Mouse (Mus musculus): ENCODE results near the gene Kcnk6.

DNA sequence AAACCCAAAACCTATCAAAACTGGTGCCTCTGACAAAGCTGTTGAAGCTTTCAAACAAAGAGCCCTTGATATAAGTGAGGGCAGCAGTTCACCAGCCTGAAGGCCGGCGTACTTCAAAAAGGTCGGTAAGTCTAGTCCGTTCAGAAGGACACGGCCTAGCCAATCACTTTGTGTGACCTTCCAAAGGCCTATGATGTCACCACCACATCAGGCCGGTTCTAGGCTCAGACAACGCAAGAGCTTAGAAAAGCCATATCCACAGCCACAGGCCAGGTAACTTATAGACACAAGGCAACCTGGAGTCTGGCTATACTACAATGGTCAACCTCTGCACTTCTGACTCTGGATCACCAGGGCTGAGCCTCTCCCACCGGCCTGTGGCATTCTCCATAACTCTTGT, 47.6 kb upstream of the Kcnk6 start:
- TF ChIP-seq USF1 (IDR thresholded peaks at IDR 0.05; ENCODE audit: low read depth, low read length) (no peak), EP300 (IDR thresholded peaks at IDR 0.05; ENCODE audit: low read depth in 1 of 2, low read length in 2 of 2) (no peak), KAT2A (conservative IDR thresholded peaks at IDR 0.05; ENCODE audit: low read depth, low read length) (no peak), CTCF (IDR thresholded peaks at IDR 0.05 in 2 of 3, conservative IDR thresholded peaks at IDR 0.05 in 1 of 3; ENCODE audit: control insufficient read depth in 1 of 3, insufficient read depth in 1 of 3, low read depth in 2 of 3, low read length in 3 of 3, poor library complexity in 1 of 3, severe bottlenecking in 1 of 3) (no peak), UBTF (IDR thresholded peaks at IDR 0.05; ENCODE audit: borderline replicate concordance, insufficient read depth, low read depth, low read length) (no peak), USF2 (IDR thresholded peaks at IDR 0.05; ENCODE audit: borderline replicate concordance in 1 of 2, insufficient read depth in 1 of 2, low read depth in 1 of 2, low read length in 2 of 2) (no peak), CHD2 (IDR thresholded peaks at IDR 0.05; ENCODE audit: low read length) (no peak), RCOR1 (IDR thresholded peaks at IDR 0.05; ENCODE audit: low read depth, low read length) (no peak), CHD1 (IDR thresholded peaks at IDR 0.05; ENCODE audit: low read depth, low read length) (no peak), BHLHE40 (IDR thresholded peaks at IDR 0.05; ENCODE audit: borderline replicate concordance, low read depth, low read length) (no peak), SMC3 (IDR thresholded peaks at IDR 0.05; ENCODE audit: low read depth, low read length) (no peak)
